Mouse (Mus musculus) CH12.LX (cell line): ENCODE measurements at regions not wholly inside any gene's neighbourhood (a gene's known extent, or its start where the extent isn't known, plus 50 kb on each side); places are given as distances from the start of the nearest gene placed in this dataset.
A peak's percentile ranks its signal among the peaks of the same experiment; 100 is the strongest.

Experiments
- DNase-seq: peaks from one replicate; pipeline ENCODE4 v3.0.0-alpha.2; 2013; ENCODE audit errors: extremely low read depth
- H3K27ac ChIP-seq: 2 replicates; pipeline ENCODE4 v1.5.1; 2012; ENCODE audit warnings: low read depth, mild to moderate bottlenecking, control low read depth, moderate library complexity; ENCODE audit not compliant: insufficient read depth
- H3K27me3 ChIP-seq: replicated peaks from 2 replicates; pipeline ENCODE3; 2012; ENCODE audit warnings: inconsistent platforms
- H3K36me3 ChIP-seq, 2 experiments: replicated peaks in 1 of 2; 2 replicates each; pipeline versions ENCODE3 to v1.6.1; 2012; ENCODE audit warnings: inconsistent platforms in 1 of 2, low read length in 1 of 2, mild to moderate bottlenecking in 1 of 2, mixed read lengths in 1 of 2, moderate library complexity in 1 of 2; ENCODE audit not compliant: control insufficient read depth in 1 of 2, insufficient read depth in 1 of 2
- H3K4me1 ChIP-seq, 2 experiments: 2 replicates each; pipeline ENCODE4 v1.6.1; 2012; ENCODE audit warnings: inconsistent platforms in 1 of 2, moderate library complexity in 1 of 2; ENCODE audit not compliant: insufficient read depth in 2 of 2, control insufficient read depth in 1 of 2
- H3K4me2 ChIP-seq: 2 replicates; pipeline ENCODE4 v1.6.1; 2012; ENCODE audit warnings: low read depth, mild to moderate bottlenecking, control low read depth; ENCODE audit not compliant: poor library complexity, insufficient read depth, severe bottlenecking
- H3K4me3 ChIP-seq, 3 experiments: fragments of 150-350 bp in 1 of 3; sonication (generic) in 1 of 3; replicated peaks in 1 of 3; 2 replicates each; pipeline versions ENCODE3 to v1.5.1; 2011 to 2012; ENCODE audit warnings: low read depth in 2 of 3, low read length in 2 of 3, mild to moderate bottlenecking in 2 of 3, moderate library complexity in 2 of 3, control low read depth in 1 of 3, improper control_type of control experiment in 1 of 3, inconsistent platforms in 1 of 3, mixed read lengths in 1 of 3; ENCODE audit not compliant: poor library complexity in 1 of 3
- H3K79me2 ChIP-seq: replicated peaks from 2 replicates; pipeline ENCODE4 v1.6.1; 2012; ENCODE audit warnings: mild to moderate bottlenecking, moderate library complexity; ENCODE audit not compliant: control insufficient read depth, poor library complexity, insufficient read depth, severe bottlenecking; ENCODE audit errors: extremely low read depth
- H3K9ac ChIP-seq: 2 replicates; pipeline ENCODE4 v1.6.1; 2012; ENCODE audit warnings: low read depth, mild to moderate bottlenecking, control low read depth, moderate library complexity; ENCODE audit not compliant: insufficient read depth
- H3K9me3 ChIP-seq: replicated peaks from 2 replicates; pipeline ENCODE3; 2012; ENCODE audit warnings: low read length, inconsistent platforms, mixed read lengths
- BHLHE40 ChIP-seq: IDR thresholded peaks from 2 replicates; pipeline ENCODE4 v1.6.1; 2011; ENCODE audit warnings: mild to moderate bottlenecking, low read depth, low read length, improper control_type of control experiment
- CHD2 ChIP-seq: IDR thresholded peaks from 2 replicates; pipeline ENCODE4 v1.6.1; 2011; ENCODE audit warnings: low read length, improper control_type of control experiment
- CTCF ChIP-seq, 2 experiments: IDR thresholded peaks in 1 of 2; conservative IDR thresholded peaks in 1 of 2; 2 replicates each; pipeline ENCODE4 v1.5.1; 2011 to 2012; ENCODE audit warnings: low read depth in 2 of 2, low read length in 2 of 2, improper control_type of control experiment in 1 of 2, inconsistent platforms in 1 of 2, mild to moderate bottlenecking in 1 of 2, moderate library complexity in 1 of 2
- E2F4 ChIP-seq: IDR thresholded peaks from 2 replicates; pipeline ENCODE4 v1.6.1; 2011; ENCODE audit warnings: low read depth, low read length, improper control_type of control experiment; ENCODE audit not compliant: insufficient replicate concordance
- ELF1 ChIP-seq: IDR thresholded peaks from 2 replicates; pipeline ENCODE4 v1.6.1; 2014; ENCODE audit warnings: low read depth, mild to moderate bottlenecking, inconsistent platforms, low read length, improper control_type of control experiment
- EP300 ChIP-seq: IDR thresholded peaks from 2 replicates; pipeline ENCODE4 v1.6.1; 2011; ENCODE audit warnings: low read length, improper control_type of control experiment
- ETS1 ChIP-seq: conservative IDR thresholded peaks from 2 replicates; pipeline ENCODE4 v1.6.1; 2012; ENCODE audit warnings: low read depth, mild to moderate bottlenecking, inconsistent platforms, low read length, improper control_type of control experiment, moderate library complexity
- HCFC1 ChIP-seq: IDR thresholded peaks from 2 replicates; pipeline ENCODE4 v1.6.1; 2012; ENCODE audit warnings: low read depth, mild to moderate bottlenecking, inconsistent platforms, low read length, improper control_type of control experiment
- MAFK ChIP-seq: IDR thresholded peaks from 2 replicates; pipeline ENCODE4 v1.6.1; 2011; ENCODE audit warnings: low read length, improper control_type of control experiment; ENCODE audit not compliant: insufficient replicate concordance
- MAX ChIP-seq: IDR thresholded peaks from 2 replicates; pipeline ENCODE4 v1.6.1; 2011; ENCODE audit warnings: low read length, improper control_type of control experiment
- MAZ ChIP-seq: IDR thresholded peaks from 2 replicates; pipeline ENCODE4 v1.6.1; 2012; ENCODE audit warnings: low read depth, mild to moderate bottlenecking, inconsistent platforms, low read length, improper control_type of control experiment, moderate library complexity
- MEF2A ChIP-seq: IDR thresholded peaks from 2 replicates; pipeline ENCODE4 v1.6.1; 2014; ENCODE audit warnings: low read depth, mild to moderate bottlenecking, inconsistent platforms, low read length, improper control_type of control experiment, borderline replicate concordance
- MXI1 ChIP-seq: IDR thresholded peaks from 2 replicates; pipeline ENCODE4 v1.6.1; 2011; ENCODE audit warnings: mild to moderate bottlenecking, low read depth, low read length, improper control_type of control experiment
- MYC ChIP-seq: IDR thresholded peaks from 2 replicates; pipeline ENCODE4 v1.6.1; 2011; ENCODE audit warnings: low read depth, mild to moderate bottlenecking, improper control_type of control experiment, low read length
- NELFE ChIP-seq: IDR thresholded peaks from 2 replicates; pipeline ENCODE4 v1.6.1; 2011; ENCODE audit warnings: low read depth, low read length, improper control_type of control experiment
- NRF1 ChIP-seq: IDR thresholded peaks from 2 replicates; pipeline ENCODE4 v1.6.1; 2014; ENCODE audit warnings: low read depth, mild to moderate bottlenecking, inconsistent platforms, low read length, improper control_type of control experiment, moderate library complexity
- PAX5 ChIP-seq: IDR thresholded peaks from 2 replicates; pipeline ENCODE4 v1.6.1; 2012; ENCODE audit warnings: low read length, inconsistent platforms, mixed read lengths
- POLR2A ChIP-seq: IDR thresholded peaks from 2 replicates; pipeline ENCODE4 v1.6.1; 2011; ENCODE audit warnings: low read depth, mild to moderate bottlenecking, improper control_type of control experiment, low read length
- POLR2AphosphoS2 ChIP-seq: IDR thresholded peaks from 2 replicates; pipeline ENCODE4 v1.6.1; 2011; ENCODE audit warnings: low read depth, low read length, improper control_type of control experiment
- SMC3 ChIP-seq: IDR thresholded peaks from 2 replicates; pipeline ENCODE4 v1.6.1; 2011; ENCODE audit warnings: low read depth, low read length, improper control_type of control experiment
- USF1 ChIP-seq: IDR thresholded peaks from 2 replicates; pipeline ENCODE4 v1.6.1; 2014; ENCODE audit warnings: low read depth, mild to moderate bottlenecking, inconsistent platforms, low read length, improper control_type of control experiment
- USF2 ChIP-seq: conservative IDR thresholded peaks from 2 replicates; pipeline ENCODE4 v1.6.1; 2011; ENCODE audit warnings: low read depth, low read length, improper control_type of control experiment
- ZC3H11A ChIP-seq: IDR thresholded peaks from 2 replicates; pipeline ENCODE4 v1.6.1; 2012; ENCODE audit warnings: low read depth, mild to moderate bottlenecking, inconsistent platforms, low read length, improper control_type of control experiment
- ZMIZ1 ChIP-seq: IDR thresholded peaks from 2 replicates; pipeline ENCODE4 v1.6.1; 2012; ENCODE audit warnings: low read depth, mild to moderate bottlenecking, inconsistent platforms, low read length, improper control_type of control experiment
- dilution Hi-C: fragments of 300-500 bp; cut with MboI; formaldehyde crosslinking; loops from 2 replicates; pipeline ENCODE4 v1.14.3; 2020; ENCODE audit warnings: low sequenced_read_pairs; ENCODE audit not compliant: extremely low pct_unique_long_range_greater_than_20kb, extremely low pct_ligation_motif_present
- in situ Hi-C: fragments of 300-500 bp; cut with MboI; formaldehyde crosslinking; loops from 3 replicates; pipeline ENCODE4 v1.14.3; 2019; ENCODE audit warnings: low sequenced_read_pairs, low pct_ligation_motif_present, low pct_unique_long_range_greater_than_20kb, mixed read lengths

DNA sequence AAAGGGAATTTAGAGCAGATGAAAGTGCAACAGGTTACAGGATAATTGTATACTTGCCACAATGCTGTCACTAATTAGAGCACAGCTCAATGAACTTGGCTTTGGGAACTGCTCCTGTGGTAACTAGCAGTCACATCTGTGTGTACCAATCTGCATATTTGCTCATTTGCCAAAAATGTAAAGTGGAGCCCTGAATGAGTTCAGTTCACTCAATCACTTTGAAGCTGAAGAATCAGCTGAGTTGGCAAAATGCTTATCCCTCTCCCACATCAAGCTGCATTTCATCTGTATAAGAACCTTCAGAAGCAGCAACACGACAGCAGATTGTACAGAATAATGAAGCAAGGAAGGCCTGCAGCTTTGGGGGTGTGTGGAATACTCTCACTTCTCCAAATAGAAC, 1712.8 kb upstream of the Gm37988 start:
- no peak overlapping the region for H3K27ac ChIP-seq
- no peaks in the 10 kb centered on the region for H3K9me3 ChIP-seq
- in situ Hi-C loops (no loop called here), dilution Hi-C loops (no loop called here)
- H3K36me3 ChIP-seq = no peaks in the 10 kb centered on the region
- H3K4me3 ChIP-seq = no peak overlapping the region
- no peak for TF ChIP-seq MYC
- 0 out of 2 replicates have a peak, but pooled peaks have one; percentile 38 for TF ChIP-seq MAFK
- no peak overlapping the region for H3K9ac ChIP-seq
- no peak overlapping the region for H3K4me2 ChIP-seq
- no peaks in the 10 kb centered on the region for H3K27me3 ChIP-seq
- H3K4me1 ChIP-seq = peaks cover 0 to 12% of the 10 kb centered on the region in 2 experiments; a peak in 2 of 4 replicates
- no peaks in the 10 kb centered on the region for H3K79me2 ChIP-seq
- peak; percentile 17 for DNase-seq

- no peak for DNase-seq
- Histone ChIP-seq H3K79me2 (no peaks in the 10 kb centered on the region), H3K9ac (no peak overlapping the region), H3K27me3 (no peaks in the 10 kb centered on the region), H3K4me1 (no peaks in the 10 kb centered on the region), H3K27ac (no peak overlapping the region), H3K4me3 (no peak overlapping the region), H3K36me3 (no peaks in the 10 kb centered on the region), H3K9me3 (peaks cover 3% of the 10 kb centered on the region), H3K4me2 (no peak overlapping the region)
- in situ Hi-C loops = no loop called here
- TF ChIP-seq MEF2A (no peak), EP300 (no peak), CTCF (conservative IDR thresholded peaks at IDR 0.05 in 1 of 2, IDR thresholded peaks at IDR 0.05 in 1 of 2; ENCODE audit: low read depth in 2 of 2, low read length in 2 of 2) (no peak), POLR2AphosphoS2 (no peak), PAX5 (no peak), SMC3 (no peak), ETS1 (no peak), MAZ (no peak), ELF1 (no peak), MAX (no peak), MAFK (no peak)
- dilution Hi-C loops = no loop called here
These were observed 1694.1 kb upstream of the Gm37988 start for GRCm38 (mm10) chr1:3113564-3113963.

GRCm38 (mm10) chr1:3119498-3120391, 1687.9 kb upstream of the Gm37988 start:
- Histone ChIP-seq H3K9ac (no peak overlapping the region), H3K4me1 (no peaks in the 10 kb centered on the region), H3K27ac (no peak overlapping the region), H3K4me2 (no peak overlapping the region), H3K79me2 (no peaks in the 10 kb centered on the region), H3K36me3 (no peaks in the 10 kb centered on the region), H3K4me3 (no peak overlapping the region)
- no peak for DNase-seq
- in situ Hi-C loops (no loop called here), dilution Hi-C loops (no loop called here)
- TF ChIP-seq USF1 = no peak
- no peak for TF ChIP-seq USF2
- TF ChIP-seq HCFC1 = no peak
- TF ChIP-seq BHLHE40 = no peak
- no peak for TF ChIP-seq E2F4
- TF ChIP-seq CHD2 = no peak
- no peak for TF ChIP-seq MEF2A
- TF ChIP-seq POLR2A = no peak
- TF ChIP-seq PAX5 = no peak
- no peak for TF ChIP-seq ZC3H11A
- TF ChIP-seq NRF1 = no peak
- no peak for TF ChIP-seq POLR2AphosphoS2
- no peak for TF ChIP-seq MXI1
- no peak for TF ChIP-seq EP300
- TF ChIP-seq ZMIZ1 = no peak
- no peak for TF ChIP-seq NELFE
- TF ChIP-seq, all 38 proteins: peak for 0
- H3K9me3 ChIP-seq = peaks cover 4% of the 10 kb centered on the region
- no peaks in the 10 kb centered on the region for H3K27me3 ChIP-seq
